Mouse (Mus musculus): ENCODE measurements around the gene Gm20547.

GRCm38 (mm10) chr17:34898706-34899052, 16.8 kb upstream of the Gm20547 start:
- TF ChIP-seq CTCF (conservative IDR thresholded peaks at IDR 0.05; ENCODE audit: insufficient read depth, insufficient read length, low read depth, low read length) (no peak), POLR2A (IDR thresholded peaks at IDR 0.05; ENCODE audit: low read depth, low read length) (no peak)
